Mouse (Mus musculus) cerebellum, adult 11-12 months (tissue): Measurements from ENCODE around the gene Dip2c.

Source experiments
- DNase-seq: peaks from one replicate; pipeline ENCODE4 v3.0.0; 2022

Dip2c gene

DNA sequence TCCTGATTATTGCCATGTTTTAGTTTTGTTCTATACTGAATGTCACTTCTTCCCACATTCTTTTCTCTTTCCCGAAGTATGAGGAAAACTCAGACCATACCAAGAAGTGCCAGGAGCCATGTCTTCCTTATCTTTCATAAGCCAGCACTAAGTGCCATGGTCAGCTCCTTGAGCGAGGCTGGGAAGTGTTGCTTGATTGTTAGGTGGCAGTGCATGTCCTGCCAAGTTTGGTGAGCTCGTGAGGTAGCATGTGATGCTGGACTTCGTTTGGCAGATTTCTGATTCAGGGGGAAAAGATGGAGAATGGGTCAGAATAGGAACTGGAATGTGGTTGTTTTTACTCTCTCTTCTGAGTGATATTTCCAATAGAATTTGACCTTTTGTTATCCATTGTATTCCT lies 150.5 kb downstream of the Dip2c start:
- DNase-seq = no peak

DNA sequence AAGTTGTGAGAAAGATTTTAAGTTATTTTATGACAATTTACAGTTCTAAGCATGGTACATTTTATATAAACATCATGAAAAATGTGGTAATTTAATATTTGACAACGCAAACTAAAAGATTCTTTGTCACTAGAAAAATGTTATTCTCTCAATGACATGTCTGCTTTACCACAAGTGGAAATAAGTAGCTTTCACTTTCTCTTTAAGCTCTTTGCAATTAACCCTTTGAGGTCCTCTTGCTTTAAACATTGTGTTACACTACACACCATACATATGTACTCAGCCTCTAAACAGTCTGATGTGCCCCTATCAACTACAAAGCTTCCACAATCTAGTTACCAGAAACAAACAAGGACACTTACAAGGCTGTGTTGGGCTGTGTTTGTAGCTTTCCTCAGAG lies 153.6 kb downstream of the Dip2c start:
- no peak for DNase-seq

DNA sequence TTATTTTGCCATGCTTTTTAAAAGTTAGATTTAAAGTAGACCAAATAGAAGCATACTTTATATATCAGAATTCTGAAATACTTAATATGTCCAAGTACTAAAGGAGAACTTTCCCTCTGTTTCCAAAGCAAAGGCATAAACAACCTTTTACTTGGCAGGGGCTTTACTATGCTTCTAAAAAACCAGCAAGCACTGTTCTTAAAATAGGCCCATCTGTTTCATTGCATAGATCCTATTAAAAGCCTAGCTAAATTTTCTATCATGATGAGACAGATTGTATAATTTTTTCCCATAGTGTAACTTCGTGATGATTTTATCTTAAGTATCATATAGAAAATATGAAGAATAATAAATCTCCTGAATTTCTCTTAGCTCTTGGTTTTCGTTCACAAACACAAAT lies 154.4 kb downstream of the Dip2c start:
- no peak for DNase-seq

DNA sequence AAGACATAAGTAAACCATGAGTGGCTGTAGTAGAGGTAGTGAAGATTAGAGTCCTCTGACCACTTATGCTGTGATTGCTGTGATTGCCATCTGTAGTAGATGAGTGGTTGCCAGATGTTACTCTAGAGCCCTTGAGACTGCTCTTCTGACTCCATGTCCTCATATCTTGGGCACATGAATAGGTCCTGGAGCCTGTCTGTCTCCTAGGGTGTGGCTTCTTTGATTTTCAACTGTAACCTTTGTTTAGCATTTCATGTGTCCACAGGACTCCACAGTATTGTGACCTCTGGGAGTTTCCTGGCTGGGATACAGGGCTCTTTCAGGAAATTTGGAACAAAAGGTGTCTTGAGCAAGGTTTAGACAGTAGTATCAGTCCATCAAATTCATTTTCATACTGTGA lies 155.1 kb downstream of the Dip2c start:
- DNase-seq = no peak

DNA sequence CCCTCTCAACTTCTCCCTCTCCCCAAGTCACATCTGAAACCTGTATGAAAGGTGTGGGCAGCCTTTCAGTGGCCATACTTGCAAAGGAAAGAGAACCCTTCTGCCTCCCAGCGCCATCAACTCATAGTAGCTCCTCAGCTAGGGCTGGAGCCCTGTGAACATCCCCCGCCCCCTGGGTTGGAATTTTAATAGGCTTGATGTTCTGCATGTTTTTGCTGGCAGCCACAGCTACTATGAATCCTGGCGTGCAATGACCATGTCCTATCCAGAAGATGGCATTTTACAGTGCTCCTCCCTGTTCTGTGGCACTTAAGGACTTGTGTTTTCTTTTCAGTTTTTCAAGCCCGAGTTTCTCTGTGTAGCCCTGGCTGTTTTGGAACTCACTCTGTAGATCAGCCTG lies 166.7 kb downstream of the Dip2c start:
- DNase-seq = no peak

DNA sequence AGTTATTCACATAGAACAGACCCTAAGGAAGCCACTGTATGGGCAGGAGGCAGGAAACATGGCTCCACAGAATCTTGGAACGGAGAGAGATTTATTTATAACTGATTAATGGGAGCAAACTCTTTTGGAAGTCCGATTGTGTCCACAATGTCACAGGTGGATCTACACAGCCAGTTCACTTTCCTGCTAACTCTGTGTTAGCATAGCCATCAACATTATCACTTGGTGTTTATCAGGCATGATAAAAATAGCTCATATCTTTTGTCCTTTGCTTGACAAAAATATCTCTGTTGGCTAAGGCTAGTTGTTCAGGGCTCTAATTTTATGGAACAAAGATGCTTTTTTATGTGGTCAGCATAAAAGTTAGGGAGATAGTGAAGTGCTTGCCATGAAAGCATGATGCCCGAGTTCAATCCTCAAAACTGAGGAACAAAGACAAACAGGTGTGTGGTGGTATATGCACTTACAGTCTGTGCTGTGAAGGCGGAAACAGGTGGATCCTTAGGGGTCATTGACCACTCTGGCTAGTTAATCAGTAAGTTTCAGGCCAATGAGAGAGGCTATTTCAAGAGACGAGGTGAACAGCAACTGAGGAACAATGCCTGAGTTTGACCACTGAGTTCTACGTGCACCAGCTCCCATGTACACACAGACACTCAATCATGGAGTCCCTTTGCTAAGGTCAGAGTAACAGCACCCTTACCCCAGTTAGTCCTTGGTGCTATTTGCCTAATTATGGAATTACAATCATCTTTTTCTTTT lies 169.4 kb downstream of the Dip2c start:
- no peak for DNase-seq

DNA sequence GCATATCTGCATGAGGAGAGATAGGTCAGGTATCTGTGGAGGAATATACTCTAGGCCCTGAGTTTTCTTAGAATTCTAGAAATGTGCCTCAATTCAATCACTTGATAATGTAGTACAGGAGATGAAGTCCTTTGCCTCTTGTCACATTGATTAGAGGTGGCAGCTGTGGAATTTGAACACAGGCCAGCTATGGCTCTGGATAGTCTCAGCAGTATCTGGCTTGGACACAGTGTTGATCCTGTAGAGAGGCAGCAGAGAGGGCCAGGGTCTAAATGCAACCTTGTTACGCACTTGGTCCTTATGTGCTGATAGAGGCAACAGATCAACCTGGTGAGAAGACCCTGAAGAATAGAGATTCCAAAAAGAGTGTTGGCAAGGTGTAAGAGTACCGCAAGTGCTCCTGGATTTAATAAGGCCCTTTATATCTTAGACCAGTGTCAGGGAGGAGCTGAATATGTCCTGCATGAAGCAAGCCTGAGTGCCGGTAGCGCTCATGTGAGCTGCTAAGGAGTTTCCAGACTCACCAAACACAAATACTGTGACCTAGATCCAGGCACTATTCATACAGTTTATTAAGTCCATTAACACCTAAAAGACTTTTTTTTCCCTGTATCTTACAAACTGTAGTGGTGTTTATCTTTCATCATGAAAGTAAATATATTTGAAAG lies 170.3 kb downstream of the Dip2c start:
- DNase-seq = peak; percentile 31

DNA sequence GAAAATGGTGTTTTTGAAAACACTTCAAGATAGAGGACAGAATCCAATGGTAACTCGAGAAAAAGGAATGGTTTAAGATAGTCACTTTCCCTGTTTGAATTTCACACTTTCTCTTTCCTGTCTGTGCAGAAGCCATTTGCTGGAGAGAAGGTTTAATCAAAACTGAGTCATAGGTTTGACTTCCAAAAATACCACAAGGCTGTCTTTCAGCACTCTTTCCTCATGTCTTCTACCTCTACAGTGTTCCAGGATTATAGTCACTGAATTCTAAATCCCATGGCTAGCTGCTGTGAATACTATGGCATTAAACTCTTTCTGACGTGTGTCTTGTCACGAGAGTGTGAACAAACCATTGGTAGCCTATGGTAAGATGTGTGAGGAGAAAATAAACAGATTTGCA lies 173.9 kb downstream of the Dip2c start:
- DNase-seq = no peak

DNA sequence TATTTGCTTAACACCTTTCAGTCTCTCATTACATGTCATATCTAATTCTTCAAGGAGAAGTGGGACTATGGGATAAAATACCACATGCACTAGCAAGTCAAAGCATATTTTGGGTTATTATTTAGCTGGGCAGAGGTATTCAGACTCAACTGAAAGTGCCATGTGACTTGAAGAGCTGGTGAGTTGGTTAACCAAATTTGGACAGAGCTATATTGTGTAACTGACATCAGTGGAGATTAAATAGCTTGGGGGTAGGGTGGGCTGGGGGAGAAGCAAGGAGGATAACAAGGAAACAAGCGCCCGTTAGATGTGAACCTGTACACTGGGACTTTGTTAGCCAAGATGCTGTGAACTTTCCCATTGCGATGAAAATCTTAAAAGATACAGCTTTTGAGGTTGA lies 175.6 kb downstream of the Dip2c start:
- DNase-seq = no peak

DNA sequence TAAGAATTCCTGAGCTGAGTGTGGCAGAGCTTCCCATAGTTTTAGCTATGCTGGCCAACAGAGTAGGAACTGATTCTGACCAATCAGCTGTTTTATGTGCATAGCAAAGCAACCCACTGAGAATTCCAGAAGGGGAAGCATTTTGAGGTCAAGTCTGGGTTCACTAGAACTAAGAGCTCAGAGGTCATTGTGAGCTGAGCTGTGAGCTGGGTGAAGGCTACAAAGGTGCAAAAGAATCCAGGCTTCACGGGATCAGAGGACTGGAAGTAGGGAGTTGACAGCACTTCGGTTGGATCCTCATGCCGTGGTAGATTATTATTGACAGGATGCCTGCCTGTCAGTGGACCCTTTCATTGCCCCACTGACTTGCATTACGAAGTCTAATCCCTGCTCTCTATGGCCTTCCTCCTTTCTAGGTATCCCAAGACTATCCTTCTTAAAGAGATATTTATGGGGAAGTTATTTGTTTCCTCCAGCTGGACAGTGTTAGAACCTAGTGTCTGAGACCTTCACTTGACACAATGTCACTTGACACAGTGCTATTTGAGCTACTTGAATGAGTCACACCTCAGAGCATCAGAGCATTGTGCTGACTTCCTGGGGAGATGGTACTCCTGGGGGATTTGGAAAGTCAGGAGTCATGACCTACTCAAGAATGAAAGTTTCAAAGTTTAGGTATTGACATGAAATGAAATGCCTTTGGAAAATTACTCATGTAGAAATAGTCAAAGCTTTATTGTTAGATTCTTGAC lies 178.3 kb downstream of the Dip2c start:
- DNase-seq = no peak

DNA sequence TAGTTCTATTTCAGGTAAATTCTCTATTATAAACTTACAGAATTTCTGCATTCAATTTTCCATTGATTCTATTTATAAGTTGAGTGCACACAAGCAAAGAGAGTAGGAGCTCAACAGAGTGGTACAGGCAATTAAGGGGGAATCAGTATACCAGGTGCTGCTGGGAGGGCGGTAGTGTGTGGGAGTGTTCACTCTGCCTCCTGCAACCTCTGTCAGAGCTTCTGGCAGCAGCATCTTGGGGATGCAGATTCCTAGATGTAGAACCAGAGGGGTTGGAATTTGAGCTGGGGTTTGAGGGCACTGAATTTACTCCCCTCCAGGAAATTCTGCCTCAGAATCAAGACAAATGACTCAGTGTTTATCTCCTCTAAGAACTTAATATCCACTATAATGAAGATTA lies 179.7 kb downstream of the Dip2c start:
- DNase-seq = no peak

DNA sequence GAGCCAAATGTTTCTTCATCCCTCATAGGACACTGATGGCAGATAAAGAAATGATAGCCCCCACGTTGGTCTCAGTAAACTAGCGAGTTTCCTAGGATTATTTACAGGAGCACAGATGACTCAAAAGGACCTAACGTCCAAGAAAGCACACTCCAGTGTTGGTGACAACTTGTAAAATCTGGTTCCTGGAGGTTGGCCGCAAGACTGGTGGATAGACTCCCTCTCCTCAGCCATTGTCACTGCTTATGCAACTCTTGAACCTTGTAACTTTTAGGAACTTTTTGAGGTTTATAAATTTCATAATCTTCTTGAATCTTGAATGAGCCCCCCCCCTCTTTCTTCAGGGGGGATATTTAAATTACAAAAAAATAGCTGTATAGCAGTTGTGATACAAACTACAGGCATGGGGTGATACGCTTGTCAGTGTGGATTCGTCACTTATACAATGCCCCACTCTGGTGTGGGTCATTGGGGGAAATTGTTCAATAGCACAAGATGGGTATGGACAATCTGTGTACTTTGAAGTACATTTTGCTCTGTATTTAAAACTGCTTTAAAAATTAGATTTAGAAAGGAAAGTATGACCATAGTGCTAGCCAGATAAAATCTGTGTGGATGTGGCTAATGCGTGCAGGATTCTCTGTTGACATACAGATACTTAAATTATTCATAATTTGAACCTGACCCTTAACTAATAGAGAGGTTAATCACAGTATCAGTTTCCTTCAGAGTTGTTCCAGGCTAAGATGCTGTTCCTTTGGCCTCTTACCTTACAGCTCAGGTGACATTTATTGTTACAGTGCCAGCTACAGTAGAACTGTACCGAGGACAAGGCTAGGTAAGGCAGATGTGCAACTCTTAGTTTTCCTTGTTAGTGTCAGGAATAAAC lies 181.3 kb downstream of the Dip2c start:
- no peak for DNase-seq

DNA sequence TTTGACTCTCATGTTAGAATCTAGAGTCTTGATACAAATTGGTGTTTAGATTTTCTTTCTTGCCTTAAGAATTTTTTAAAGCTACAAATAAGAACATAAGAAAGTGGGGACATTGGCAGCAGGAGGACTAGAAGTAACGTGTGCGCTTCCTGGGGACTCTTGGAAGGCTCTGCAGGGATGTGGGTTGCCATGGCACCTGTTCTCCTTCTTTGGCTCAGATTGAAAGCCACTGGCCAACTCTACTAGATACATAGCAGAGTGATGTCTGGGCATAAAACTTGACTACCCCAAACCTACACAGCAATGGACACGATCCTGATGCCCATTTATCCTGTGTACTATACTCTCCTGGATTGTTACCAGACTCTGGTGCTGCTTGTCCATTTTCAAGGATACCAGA lies 188.1 kb downstream of the Dip2c start:
- no peak for DNase-seq

DNA sequence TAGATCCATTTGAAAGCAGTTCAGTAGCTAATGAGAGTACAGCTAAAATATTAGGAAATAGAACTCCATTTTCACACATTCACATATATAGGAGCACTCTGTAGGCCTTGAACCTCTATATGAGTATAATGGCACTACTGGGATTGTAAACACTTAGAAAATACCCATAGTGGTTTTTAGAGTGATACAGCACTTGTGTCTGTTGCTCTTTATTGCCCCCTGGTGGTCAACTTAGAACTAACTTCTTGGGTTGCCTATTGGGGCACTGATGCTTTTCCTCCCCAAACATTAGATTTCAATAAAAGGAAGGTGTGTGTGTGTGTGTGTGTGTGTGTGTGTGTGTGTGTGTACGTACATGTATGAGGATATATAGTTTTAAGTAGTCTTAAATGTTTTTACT lies 190.9 kb downstream of the Dip2c start:
- DNase-seq = no peak

DNA sequence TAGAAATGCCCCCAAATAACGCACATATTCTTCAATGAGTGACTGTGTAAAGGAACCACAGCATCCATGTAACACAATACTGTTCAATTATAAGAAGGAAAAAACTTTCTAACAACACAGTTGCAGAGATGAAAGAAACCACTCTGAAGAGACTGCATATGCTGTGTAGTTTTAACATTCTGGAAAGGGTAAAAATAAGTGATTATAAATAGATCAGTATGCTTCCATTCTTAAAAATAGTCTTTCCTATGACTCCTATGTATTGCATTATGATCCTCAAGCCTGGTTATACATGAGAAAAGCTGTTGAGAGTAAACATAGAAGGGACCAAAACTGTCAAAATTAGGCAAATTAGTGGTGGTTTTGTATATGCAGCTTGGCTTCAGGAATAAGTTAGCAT lies 197.1 kb downstream of the Dip2c start:
- no peak for DNase-seq

DNA sequence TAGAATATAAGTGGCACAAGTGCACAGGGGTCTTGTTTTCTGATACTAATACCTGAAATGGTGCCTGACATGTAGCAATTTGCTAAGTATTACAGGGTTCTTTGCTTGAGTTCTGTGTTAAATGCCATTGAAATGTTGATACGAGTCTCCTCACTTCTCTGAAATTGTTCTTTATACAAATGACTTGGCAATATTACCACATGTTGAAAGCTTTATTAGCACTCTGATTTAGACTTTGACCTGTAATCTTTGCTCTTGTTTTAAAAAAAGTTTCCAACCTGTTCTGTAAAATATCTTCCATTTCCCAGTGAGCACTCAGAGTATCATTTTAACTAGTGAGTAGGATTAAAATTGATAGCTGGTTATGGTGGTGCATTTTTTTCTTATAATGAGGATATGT lies 205.4 kb downstream of the Dip2c start:
- no peak for DNase-seq

DNA sequence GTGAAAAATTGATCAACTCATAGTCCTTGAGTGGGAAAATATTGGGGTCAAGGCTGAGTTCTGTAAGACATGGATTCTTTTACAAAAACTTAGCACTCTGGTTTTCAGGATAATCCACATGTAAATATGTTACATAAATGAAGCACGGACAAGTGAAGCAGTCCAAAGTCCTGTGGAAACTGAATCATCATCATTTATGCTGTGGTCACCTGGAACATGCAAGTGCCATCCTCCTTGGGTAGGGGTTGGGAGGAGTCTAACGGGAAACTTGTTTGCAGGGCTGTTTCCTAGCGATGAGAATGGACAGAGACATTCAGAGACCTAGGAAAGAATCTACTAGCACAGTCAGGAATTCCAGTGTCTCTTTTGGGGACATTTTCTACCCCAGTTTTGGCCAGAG lies 213.4 kb downstream of the Dip2c start:
- DNase-seq = no peak

DNA sequence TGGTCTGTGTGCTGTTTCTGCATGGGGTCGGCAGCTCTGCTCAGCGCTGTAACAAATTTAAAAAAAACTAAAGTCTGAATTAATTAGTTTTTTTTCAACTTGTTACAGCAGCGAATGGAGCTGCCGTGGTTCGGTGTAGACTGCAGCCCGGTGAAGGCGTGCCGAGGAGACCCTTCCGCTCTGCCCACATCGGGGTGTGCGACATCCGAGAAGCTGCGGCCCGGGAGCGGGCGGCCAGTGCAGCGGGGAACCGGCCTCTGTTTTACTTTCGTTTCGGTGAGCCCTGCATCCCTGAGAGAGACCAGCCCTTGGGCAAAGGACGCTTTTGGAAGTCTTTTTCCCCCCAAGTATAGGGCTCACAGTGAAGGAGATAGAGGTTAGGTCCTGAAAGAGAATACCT lies 218.4 kb downstream of the Dip2c start:
- no peak for DNase-seq

DNA sequence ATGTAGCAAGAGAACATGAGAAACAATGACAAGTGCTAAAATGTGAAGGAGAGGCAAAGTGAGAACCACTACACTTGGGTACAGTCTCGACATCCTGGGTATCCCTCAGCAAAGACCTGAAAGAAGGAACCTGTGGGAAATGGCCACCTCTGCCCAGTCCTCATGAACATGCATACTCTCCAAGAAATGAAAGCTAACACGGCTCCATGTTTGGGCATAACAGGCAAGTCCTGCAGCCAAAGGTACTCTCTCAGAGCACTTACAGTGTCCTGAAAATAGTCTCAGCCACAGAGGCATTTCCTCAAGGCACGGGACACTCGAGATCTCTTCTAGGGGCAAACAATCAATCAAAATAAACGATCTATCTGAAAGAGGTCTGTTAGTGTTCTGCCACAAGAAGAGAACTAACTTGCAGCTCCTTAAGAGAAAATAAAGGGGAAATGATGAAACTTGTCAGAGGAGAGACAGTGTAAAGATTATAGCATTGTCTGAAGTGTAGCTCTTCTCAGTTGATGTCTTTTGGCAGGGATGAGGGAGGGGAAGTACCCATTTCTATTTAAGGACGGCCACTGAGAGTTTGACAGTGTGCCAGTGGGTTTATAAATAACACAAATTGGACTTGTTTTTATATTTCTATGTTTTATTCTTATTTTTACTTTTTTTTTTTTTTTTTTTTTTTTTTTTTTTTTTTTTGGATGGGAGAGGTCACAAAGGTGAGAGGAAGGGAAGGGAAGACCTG lies 228.0 kb downstream of the Dip2c start:
- DNase-seq = no peak

DNA sequence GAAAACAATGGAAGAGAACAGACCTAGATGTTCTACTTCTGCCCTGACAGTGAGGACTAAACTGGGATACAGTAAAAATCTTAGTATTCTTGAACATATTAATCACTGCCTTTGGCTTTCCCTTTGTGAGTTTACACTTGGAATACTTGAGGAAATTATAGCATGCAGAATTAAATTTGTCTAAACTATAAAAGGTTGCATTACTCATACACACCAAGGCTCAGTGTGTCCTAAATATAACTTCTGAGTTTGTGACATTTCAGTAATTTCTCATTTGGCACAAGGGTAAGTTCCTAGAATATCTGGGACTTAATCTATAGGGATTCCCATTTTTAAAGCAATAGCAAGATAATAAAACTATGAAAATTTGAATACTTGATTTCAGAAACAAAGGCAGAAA lies 262.2 kb downstream of the Dip2c start:
- no peak for DNase-seq

DNA sequence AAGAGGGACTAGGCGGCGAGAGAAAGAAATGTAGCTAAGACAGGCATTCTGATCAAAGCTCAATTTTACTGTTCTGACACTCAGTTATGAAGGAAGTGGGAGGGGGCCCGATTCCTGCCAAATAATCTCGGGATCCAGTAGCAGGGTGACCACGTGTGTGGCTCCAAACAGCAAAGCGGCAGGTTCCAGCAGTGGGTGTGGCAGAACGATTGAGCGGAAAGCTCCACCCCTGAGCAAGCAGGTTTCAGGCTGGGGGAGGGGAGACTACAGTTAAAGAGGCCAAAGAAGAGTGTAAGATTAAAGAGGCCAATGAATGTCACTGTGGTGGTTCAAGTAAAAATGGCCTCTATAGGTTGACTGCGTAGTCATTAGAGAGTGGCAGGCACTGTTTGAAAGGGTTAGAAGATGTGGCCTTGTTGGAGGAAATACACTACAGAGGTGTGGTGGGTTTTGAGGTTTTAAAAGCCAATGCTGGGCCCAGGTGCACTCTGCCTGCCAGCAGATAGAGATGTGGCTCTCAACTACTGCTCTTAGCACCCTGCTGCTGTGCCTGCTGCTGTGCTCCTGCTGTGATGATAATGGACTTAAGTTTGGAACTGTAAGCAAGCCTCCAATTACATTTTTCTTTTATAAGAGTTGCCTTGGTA lies 271.5 kb downstream of the Dip2c start:
- DNase-seq = no peak

DNA sequence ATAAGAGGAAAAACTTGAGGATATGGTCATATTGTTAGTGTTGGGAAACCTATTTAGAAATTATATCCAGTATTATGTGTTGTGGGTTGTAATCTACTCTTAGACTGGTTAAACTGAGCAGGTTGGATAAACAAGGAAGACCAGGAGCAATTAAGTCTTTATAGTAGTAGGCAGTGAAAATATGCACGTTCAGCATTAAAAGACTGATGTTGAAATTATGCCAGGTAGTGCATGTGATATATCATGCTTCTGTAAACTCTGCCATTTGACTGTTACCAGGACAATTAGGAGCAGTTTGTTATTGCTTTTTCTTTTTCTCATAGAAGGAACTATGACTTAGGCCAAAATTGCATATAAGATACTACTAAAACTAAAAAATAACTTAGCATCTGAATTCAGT lies 285.8 kb downstream of the Dip2c start:
- DNase-seq = no peak
